Mouse (Mus musculus) CH12.LX (cell line): ENCODE data around the gene Cfap20. TPM values are rescaled to one million over a fixed set of nuclear protein-coding genes. Genes with fewer than 3 reads are reported as not detected.
A peak's percentile ranks its signal among the peaks of the same experiment; 100 is the strongest.

Source experiments
- DNase-seq: peaks from one replicate; pipeline ENCODE4 v3.0.0-alpha.2; 2013; ENCODE audit errors: extremely low read depth
- H3K27ac ChIP-seq: 2 replicates; pipeline ENCODE4 v1.5.1; 2012; ENCODE audit warnings: low read depth, mild to moderate bottlenecking, control low read depth, moderate library complexity; ENCODE audit not compliant: insufficient read depth
- H3K27me3 ChIP-seq: replicated peaks from 2 replicates; pipeline ENCODE3; 2012; ENCODE audit warnings: inconsistent platforms
- H3K36me3 ChIP-seq, 2 experiments: replicated peaks in 1 of 2; 2 replicates each; pipeline versions ENCODE3 to v1.6.1; 2012; ENCODE audit warnings: inconsistent platforms in 1 of 2, low read length in 1 of 2, mild to moderate bottlenecking in 1 of 2, mixed read lengths in 1 of 2, moderate library complexity in 1 of 2; ENCODE audit not compliant: control insufficient read depth in 1 of 2, insufficient read depth in 1 of 2
- H3K4me1 ChIP-seq, 2 experiments: 2 replicates each; pipeline ENCODE4 v1.6.1; 2012; ENCODE audit warnings: inconsistent platforms in 1 of 2, moderate library complexity in 1 of 2; ENCODE audit not compliant: insufficient read depth in 2 of 2, control insufficient read depth in 1 of 2
- H3K4me2 ChIP-seq: 2 replicates; pipeline ENCODE4 v1.6.1; 2012; ENCODE audit warnings: low read depth, mild to moderate bottlenecking, control low read depth; ENCODE audit not compliant: poor library complexity, insufficient read depth, severe bottlenecking
- H3K4me3 ChIP-seq, 3 experiments: fragments of 150-350 bp in 1 of 3; sonication (generic) in 1 of 3; replicated peaks in 1 of 3; 2 replicates each; pipeline versions ENCODE3 to v1.5.1; 2011 to 2012; ENCODE audit warnings: low read depth in 2 of 3, low read length in 2 of 3, mild to moderate bottlenecking in 2 of 3, moderate library complexity in 2 of 3, control low read depth in 1 of 3, improper control_type of control experiment in 1 of 3, inconsistent platforms in 1 of 3, mixed read lengths in 1 of 3; ENCODE audit not compliant: poor library complexity in 1 of 3
- H3K79me2 ChIP-seq: replicated peaks from 2 replicates; pipeline ENCODE4 v1.6.1; 2012; ENCODE audit warnings: mild to moderate bottlenecking, moderate library complexity; ENCODE audit not compliant: control insufficient read depth, poor library complexity, insufficient read depth, severe bottlenecking; ENCODE audit errors: extremely low read depth
- H3K9ac ChIP-seq: 2 replicates; pipeline ENCODE4 v1.6.1; 2012; ENCODE audit warnings: low read depth, mild to moderate bottlenecking, control low read depth, moderate library complexity; ENCODE audit not compliant: insufficient read depth
- H3K9me3 ChIP-seq: replicated peaks from 2 replicates; pipeline ENCODE3; 2012; ENCODE audit warnings: low read length, inconsistent platforms, mixed read lengths
- BHLHE40 ChIP-seq: IDR thresholded peaks from 2 replicates; pipeline ENCODE4 v1.6.1; 2011; ENCODE audit warnings: mild to moderate bottlenecking, low read depth, low read length, improper control_type of control experiment
- CHD1 ChIP-seq: IDR thresholded peaks from 2 replicates; pipeline ENCODE4 v1.6.1; 2012; ENCODE audit warnings: low read depth, low read length, improper control_type of control experiment, inconsistent platforms
- CHD2 ChIP-seq: IDR thresholded peaks from 2 replicates; pipeline ENCODE4 v1.6.1; 2011; ENCODE audit warnings: low read length, improper control_type of control experiment
- CTCF ChIP-seq, 2 experiments: IDR thresholded peaks in 1 of 2; conservative IDR thresholded peaks in 1 of 2; 2 replicates each; pipeline ENCODE4 v1.5.1; 2011 to 2012; ENCODE audit warnings: low read depth in 2 of 2, low read length in 2 of 2, improper control_type of control experiment in 1 of 2, inconsistent platforms in 1 of 2, mild to moderate bottlenecking in 1 of 2, moderate library complexity in 1 of 2
- E2F4 ChIP-seq: IDR thresholded peaks from 2 replicates; pipeline ENCODE4 v1.6.1; 2011; ENCODE audit warnings: low read depth, low read length, improper control_type of control experiment; ENCODE audit not compliant: insufficient replicate concordance
- ELF1 ChIP-seq: IDR thresholded peaks from 2 replicates; pipeline ENCODE4 v1.6.1; 2014; ENCODE audit warnings: low read depth, mild to moderate bottlenecking, inconsistent platforms, low read length, improper control_type of control experiment
- EP300 ChIP-seq: IDR thresholded peaks from 2 replicates; pipeline ENCODE4 v1.6.1; 2011; ENCODE audit warnings: low read length, improper control_type of control experiment
- ETS1 ChIP-seq: conservative IDR thresholded peaks from 2 replicates; pipeline ENCODE4 v1.6.1; 2012; ENCODE audit warnings: low read depth, mild to moderate bottlenecking, inconsistent platforms, low read length, improper control_type of control experiment, moderate library complexity
- GABPA ChIP-seq: IDR thresholded peaks from 2 replicates; pipeline ENCODE4 v1.6.1; 2012; ENCODE audit warnings: low read depth, low read length, improper control_type of control experiment, inconsistent platforms; ENCODE audit not compliant: insufficient replicate concordance
- HCFC1 ChIP-seq: IDR thresholded peaks from 2 replicates; pipeline ENCODE4 v1.6.1; 2012; ENCODE audit warnings: low read depth, mild to moderate bottlenecking, inconsistent platforms, low read length, improper control_type of control experiment
- IRF4 ChIP-seq: IDR thresholded peaks from 2 replicates; pipeline ENCODE4 v1.6.1; 2014; ENCODE audit warnings: low read depth, mild to moderate bottlenecking, inconsistent platforms, low read length, improper control_type of control experiment
- JUN ChIP-seq: IDR thresholded peaks from 2 replicates; pipeline ENCODE4 v1.6.1; 2011; ENCODE audit warnings: low read depth, mild to moderate bottlenecking, low read length, improper control_type of control experiment, moderate library complexity; ENCODE audit not compliant: insufficient read depth
- JUND ChIP-seq: conservative IDR thresholded peaks from 2 replicates; pipeline ENCODE4 v1.6.1; 2011; ENCODE audit warnings: low read depth, low read length, improper control_type of control experiment
- KAT2A ChIP-seq: IDR thresholded peaks from 2 replicates; pipeline ENCODE4 v1.6.1; 2012; ENCODE audit warnings: low read length, improper control_type of control experiment, inconsistent platforms; ENCODE audit not compliant: insufficient replicate concordance
- MAFK ChIP-seq: IDR thresholded peaks from 2 replicates; pipeline ENCODE4 v1.6.1; 2011; ENCODE audit warnings: low read length, improper control_type of control experiment; ENCODE audit not compliant: insufficient replicate concordance
- MAX ChIP-seq: IDR thresholded peaks from 2 replicates; pipeline ENCODE4 v1.6.1; 2011; ENCODE audit warnings: low read length, improper control_type of control experiment
- MAZ ChIP-seq: IDR thresholded peaks from 2 replicates; pipeline ENCODE4 v1.6.1; 2012; ENCODE audit warnings: low read depth, mild to moderate bottlenecking, inconsistent platforms, low read length, improper control_type of control experiment, moderate library complexity
- MEF2A ChIP-seq: IDR thresholded peaks from 2 replicates; pipeline ENCODE4 v1.6.1; 2014; ENCODE audit warnings: low read depth, mild to moderate bottlenecking, inconsistent platforms, low read length, improper control_type of control experiment, borderline replicate concordance
- MXI1 ChIP-seq: IDR thresholded peaks from 2 replicates; pipeline ENCODE4 v1.6.1; 2011; ENCODE audit warnings: mild to moderate bottlenecking, low read depth, low read length, improper control_type of control experiment
- MYC ChIP-seq: IDR thresholded peaks from 2 replicates; pipeline ENCODE4 v1.6.1; 2011; ENCODE audit warnings: low read depth, mild to moderate bottlenecking, improper control_type of control experiment, low read length
- NELFE ChIP-seq: IDR thresholded peaks from 2 replicates; pipeline ENCODE4 v1.6.1; 2011; ENCODE audit warnings: low read depth, low read length, improper control_type of control experiment
- NRF1 ChIP-seq: IDR thresholded peaks from 2 replicates; pipeline ENCODE4 v1.6.1; 2014; ENCODE audit warnings: low read depth, mild to moderate bottlenecking, inconsistent platforms, low read length, improper control_type of control experiment, moderate library complexity
- PAX5 ChIP-seq: IDR thresholded peaks from 2 replicates; pipeline ENCODE4 v1.6.1; 2012; ENCODE audit warnings: low read length, inconsistent platforms, mixed read lengths
- POLR2A ChIP-seq: IDR thresholded peaks from 2 replicates; pipeline ENCODE4 v1.6.1; 2011; ENCODE audit warnings: low read depth, mild to moderate bottlenecking, improper control_type of control experiment, low read length
- POLR2AphosphoS2 ChIP-seq: IDR thresholded peaks from 2 replicates; pipeline ENCODE4 v1.6.1; 2011; ENCODE audit warnings: low read depth, low read length, improper control_type of control experiment
- RAD21 ChIP-seq: IDR thresholded peaks from 2 replicates; pipeline ENCODE4 v1.6.1; 2011; ENCODE audit warnings: low read depth, mild to moderate bottlenecking, low read length, improper control_type of control experiment, moderate library complexity
- RCOR1 ChIP-seq: conservative IDR thresholded peaks from 2 replicates; pipeline ENCODE4 v1.6.1; 2012; ENCODE audit warnings: low read depth, mild to moderate bottlenecking, inconsistent platforms, low read length, improper control_type of control experiment
- SIN3A ChIP-seq: IDR thresholded peaks from 2 replicates; pipeline ENCODE4 v1.6.1; 2012; ENCODE audit warnings: low read length, improper control_type of control experiment, inconsistent platforms
- SMC3 ChIP-seq: IDR thresholded peaks from 2 replicates; pipeline ENCODE4 v1.6.1; 2011; ENCODE audit warnings: low read depth, low read length, improper control_type of control experiment
- TBP ChIP-seq: conservative IDR thresholded peaks from 2 replicates; pipeline ENCODE4 v1.6.1; 2011; ENCODE audit warnings: low read depth, low read length, improper control_type of control experiment
- TCF12 ChIP-seq: IDR thresholded peaks from 2 replicates; pipeline ENCODE4 v1.6.1; 2014; ENCODE audit warnings: low read depth, mild to moderate bottlenecking, inconsistent platforms, low read length, improper control_type of control experiment
- UBTF ChIP-seq: IDR thresholded peaks from 2 replicates; pipeline ENCODE4 v1.6.1; 2012; ENCODE audit warnings: low read depth, mild to moderate bottlenecking, inconsistent platforms, low read length, improper control_type of control experiment, moderate library complexity
- USF1 ChIP-seq: IDR thresholded peaks from 2 replicates; pipeline ENCODE4 v1.6.1; 2014; ENCODE audit warnings: low read depth, mild to moderate bottlenecking, inconsistent platforms, low read length, improper control_type of control experiment
- USF2 ChIP-seq: conservative IDR thresholded peaks from 2 replicates; pipeline ENCODE4 v1.6.1; 2011; ENCODE audit warnings: low read depth, low read length, improper control_type of control experiment
- ZC3H11A ChIP-seq: IDR thresholded peaks from 2 replicates; pipeline ENCODE4 v1.6.1; 2012; ENCODE audit warnings: low read depth, mild to moderate bottlenecking, inconsistent platforms, low read length, improper control_type of control experiment
- ZKSCAN1 ChIP-seq: IDR thresholded peaks from 2 replicates; pipeline ENCODE4 v1.6.1; 2012; ENCODE audit warnings: low read depth, inconsistent platforms, low read length, improper control_type of control experiment, borderline replicate concordance
- ZMIZ1 ChIP-seq: IDR thresholded peaks from 2 replicates; pipeline ENCODE4 v1.6.1; 2012; ENCODE audit warnings: low read depth, mild to moderate bottlenecking, inconsistent platforms, low read length, improper control_type of control experiment
- ZNF384 ChIP-seq: IDR thresholded peaks from 2 replicates; pipeline ENCODE4 v1.6.1; 2012; ENCODE audit warnings: low read depth, low read length, improper control_type of control experiment, inconsistent platforms
- dilution Hi-C: fragments of 300-500 bp; cut with MboI; formaldehyde crosslinking; loops from 2 replicates; pipeline ENCODE4 v1.14.3; 2020; ENCODE audit warnings: low sequenced_read_pairs; ENCODE audit not compliant: extremely low pct_unique_long_range_greater_than_20kb, extremely low pct_ligation_motif_present
- in situ Hi-C: fragments of 300-500 bp; cut with MboI; formaldehyde crosslinking; loops from 3 replicates; pipeline ENCODE4 v1.14.3; 2019; ENCODE audit warnings: low sequenced_read_pairs, low pct_ligation_motif_present, low pct_unique_long_range_greater_than_20kb, mixed read lengths
- polyA plus RNA-seq: library from polyadenylated mRNA; unstranded; fragments of >175 nt; gene quantifications from 2 replicates; pipeline ENCODE4 v1.2.1, GENCODE M21; 2012; ENCODE audit warnings: low read depth; ENCODE audit not compliant: insufficient read length
- total RNA-seq, 2 experiments: library from RNA; depleted of rRNA; stranded (reverse); fragments of 300-350 nt in 1 of 2; fragments of >200 nt in 1 of 2; gene quantifications; 2 replicates each; pipeline ENCODE4 v1.2.3; 2012 to 2014

Cfap20 gene
- 53.1 and 57.2 TPM in 2 replicates for total RNA-seq (2012; rRNA removed)
- 93.0 and 99.4 TPM in 2 replicates for total RNA-seq (2014; rRNA removed)
- polyA plus RNA-seq, result 53.4 and 74.7 TPM in 2 replicates

GRCm38 (mm10) chr8:95434686-95435439, at the start of gene Cfap20:
Cfap20 (minus strand) TSS chr8:95434869.
- H3K36me3 ChIP-seq, result peaks cover 0 to 12% of the 10 kb centered on the region in 2 experiments
- peak within 1 kb of the TSS; percentile 89 for H3K4me2 ChIP-seq
- TF ChIP-seq MAZ, result peak; percentile 95
- no peak for TF ChIP-seq PAX5
- peak; percentile 99 for TF ChIP-seq MXI1
- TF ChIP-seq CHD2, result peak; percentile 78
- TF ChIP-seq KAT2A, result peak; percentile 85; the same call in 1 of the 2 replicates
- TF ChIP-seq NRF1, result peak; percentile 19
- peak; percentile 59 for TF ChIP-seq USF1
- TF ChIP-seq NELFE, result peak; percentile 32; the same call in 1 of the 2 replicates
- no peak for TF ChIP-seq SMC3
- TF ChIP-seq MAX, result peak; percentile 94
- TF ChIP-seq CHD1, result no peak
- no peak for TF ChIP-seq ZKSCAN1
- TF ChIP-seq MEF2A, result peak; percentile 35; the same call in 1 of the 2 replicates
- no peak for TF ChIP-seq TBP
- peak; percentile 85 for TF ChIP-seq HCFC1
- peak; percentile 80; the same call in 1 of the 2 replicates for TF ChIP-seq MYC
- TF ChIP-seq GABPA, result no peak; the same call in 1 of the 2 replicates
- no peak for TF ChIP-seq RCOR1
- TF ChIP-seq SIN3A, result peak; percentile 98
- no peak for TF ChIP-seq JUND
- TF ChIP-seq UBTF, result no peak
- no peak for TF ChIP-seq MAFK
- peak; percentile 99 for TF ChIP-seq BHLHE40
- peak; percentile 67; the same call in 1 of the 2 replicates for TF ChIP-seq IRF4
- no peak for TF ChIP-seq RAD21
- TF ChIP-seq ETS1, result peak; percentile 69
- TF ChIP-seq ELF1, result peak; percentile 89
- TF ChIP-seq ZNF384, result no peak
- TF ChIP-seq JUN, result no peak
- TF ChIP-seq POLR2A, result peak; percentile 71
- peak; percentile 33; the same call in 1 of the 2 replicates for TF ChIP-seq TCF12
- no peak for TF ChIP-seq ZMIZ1
- TF ChIP-seq POLR2AphosphoS2, result no peak
- TF ChIP-seq E2F4, result 0 out of 2 replicates have a peak, but pooled peaks have one; percentile 67
- no peak for TF ChIP-seq CTCF (conservative IDR thresholded peaks at IDR 0.05 in 1 of 2, IDR thresholded peaks at IDR 0.05 in 1 of 2; ENCODE audit: low read depth in 2 of 2, low read length in 2 of 2)
- no peak for TF ChIP-seq USF2
- no peak for TF ChIP-seq EP300
- no peak for TF ChIP-seq ZC3H11A
- TF ChIP-seq, all 38 proteins: peak for 19
- H3K79me2 ChIP-seq, result peaks cover 22% of the 10 kb centered on the region
- H3K27ac ChIP-seq, result peak within 1 kb of the TSS; percentile 83
- H3K27me3 ChIP-seq, result no peaks in the 10 kb centered on the region
- H3K9me3 ChIP-seq, result no peaks in the 10 kb centered on the region
- peak within 1 kb of the TSS; percentile 90 for H3K9ac ChIP-seq
- dilution Hi-C loops (no loop called here), in situ Hi-C loops (loop anchor here (10.0 kb wide), 1 partner anchor 70 kb away; no protein-coding TSS in a partner anchor)
- H3K4me1 ChIP-seq, result peaks cover 7 to 31% of the 10 kb centered on the region in 2 experiments
- H3K4me3 ChIP-seq, result peak within 1 kb of the TSS; percentile 90 to 95 (median 90)
- peak; percentile 99 for DNase-seq
